Mouse (Mus musculus) MEL (cell line): Measurements from ENCODE around the gene Nrp1.

Experiments used
- CHD2 ChIP-seq: IDR thresholded peaks from 2 replicates; pipeline ENCODE4 v1.6.1; 2011; ENCODE audit warnings: low read length, improper control_type of control experiment
- CTCF ChIP-seq, 3 experiments: IDR thresholded peaks in 2 of 3; conservative IDR thresholded peaks in 1 of 3; 2 replicates each; pipeline ENCODE4 v1.5.1; 2011 to 2012; ENCODE audit warnings: low read length in 3 of 3, low read depth in 2 of 3, mild to moderate bottlenecking in 2 of 3, improper control_type of control experiment in 1 of 3, inconsistent platforms in 1 of 3, mixed read lengths in 1 of 3, moderate library complexity in 1 of 3; ENCODE audit not compliant: control insufficient read depth in 1 of 3, insufficient read depth in 1 of 3, poor library complexity in 1 of 3, severe bottlenecking in 1 of 3
- EP300 ChIP-seq, 2 experiments: IDR thresholded peaks; 2 replicates each; pipeline ENCODE4 v1.6.1; 2011; ENCODE audit warnings: improper control_type of control experiment in 2 of 2, low read length in 2 of 2, low read depth in 1 of 2, mild to moderate bottlenecking in 1 of 2
- POLR2A ChIP-seq, 2 experiments: IDR thresholded peaks; 2 replicates each; pipeline ENCODE4 v1.6.1; 2011 to 2012; ENCODE audit warnings: low read length in 2 of 2, mild to moderate bottlenecking in 2 of 2, control low read depth in 1 of 2, improper control_type of control experiment in 1 of 2, low read depth in 1 of 2, moderate library complexity in 1 of 2; ENCODE audit not compliant: control insufficient read depth in 1 of 2, insufficient read depth in 1 of 2, poor library complexity in 1 of 2

DNA sequence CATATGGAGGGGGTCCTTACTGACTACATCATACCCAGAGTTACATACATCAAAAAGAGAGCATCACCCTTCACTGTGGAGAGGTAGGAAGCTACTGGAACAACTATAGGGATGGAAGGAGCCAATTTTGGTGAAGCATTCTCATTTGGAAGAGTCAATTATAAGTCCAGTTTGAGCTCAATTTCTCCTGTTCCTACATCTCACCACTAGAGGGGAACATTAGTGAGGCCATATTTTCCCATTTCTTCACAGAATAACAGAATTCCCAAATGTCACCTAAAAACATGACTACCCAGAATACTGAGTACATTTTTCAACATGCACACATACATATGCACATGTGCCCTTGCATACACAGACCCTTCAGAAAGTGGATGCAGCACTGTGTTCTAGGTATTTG, 152.6 kb downstream of the Nrp1 start:
- TF ChIP-seq CTCF (IDR thresholded peaks at IDR 0.05 in 2 of 3, conservative IDR thresholded peaks at IDR 0.05 in 1 of 3; ENCODE audit: control insufficient read depth in 1 of 3, insufficient read depth in 1 of 3, low read depth in 2 of 3, low read length in 3 of 3, poor library complexity in 1 of 3, severe bottlenecking in 1 of 3) (no peak), CHD2 (no peak), EP300 (IDR thresholded peaks at IDR 0.05; ENCODE audit: low read depth in 1 of 2, low read length in 2 of 2) (no peak), POLR2A (IDR thresholded peaks at IDR 0.05; ENCODE audit: control insufficient read depth in 1 of 2, insufficient read depth in 1 of 2, low read depth in 1 of 2, low read length in 2 of 2, poor library complexity in 1 of 2) (no peak)
